Mouse (Mus musculus): ENCODE data around the gene Tpm1. TPM values are rescaled to one million over a fixed set of nuclear protein-coding genes. Genes with fewer than 3 reads are reported as not detected.

The Tpm1 gene
- polyA plus RNA-seq, 1 experiment from 2014 or later, result 577 TPM

- Histone ChIP-seq H3K4me3 (replicated peaks; ENCODE audit: low read depth, low read length) (no peak overlapping the region), H3K27ac (no peak overlapping the region), H3K36me3 (ENCODE audit: insufficient read depth, low read length) (no peaks in the 10 kb centered on the region), H3K9ac (ENCODE audit: low read depth, low read length) (no peak overlapping the region), H3K9me3 (replicated peaks; ENCODE audit: low read length) (no peaks in the 10 kb centered on the region), H3K27me3 (ENCODE audit: insufficient read depth, low read length) (no peaks in the 10 kb centered on the region), H3K4me2 (ENCODE audit: low read length) (no peak overlapping the region), H3K4me1 (replicated peaks; ENCODE audit: insufficient read depth, low read length) (peaks cover 2% of the 10 kb centered on the region; the same call in 1 of the 2 replicates)
- TF ChIP-seq CTCF (IDR thresholded peaks at IDR 0.05; ENCODE audit: low read depth), result peak; percentile 87
- DNase-seq (ENCODE audit: low spot score), result peak; percentile 95
- 3% methylated on average over 6 of the region's 6 CpGs for WGBS
- ATAC-seq (replicated peaks; ENCODE audit: low FRiP score, low read depth), result peak; percentile 66; the same call in 1 of the 2 replicates
Observed at GRCm38 (mm10) chr9:67001050-67001449, 48.2 kb downstream of the Tpm1 start.

- Histone ChIP-seq H3K27ac (no peak overlapping the region), H3K4me3 (replicated peaks; ENCODE audit: low read depth, low read length) (no peak overlapping the region), H3K9ac (ENCODE audit: low read depth, low read length) (no peak overlapping the region), H3K4me2 (ENCODE audit: low read length) (no peak overlapping the region), H3K4me1 (replicated peaks; ENCODE audit: insufficient read depth, low read length) (no peaks in the 10 kb centered on the region), H3K27me3 (ENCODE audit: insufficient read depth, low read length) (no peaks in the 10 kb centered on the region), H3K9me3 (replicated peaks; ENCODE audit: low read length) (no peaks in the 10 kb centered on the region), H3K36me3 (ENCODE audit: insufficient read depth, low read length) (no peaks in the 10 kb centered on the region)
- no peak for DNase-seq (ENCODE audit: low spot score)
- ATAC-seq (replicated peaks; ENCODE audit: low FRiP score, low read depth), result no peak
- 93% methylated on average over 7 of the region's 8 CpGs for WGBS
- no peak for TF ChIP-seq CTCF (IDR thresholded peaks at IDR 0.05; ENCODE audit: low read depth)
Observed at GRCm38 (mm10) chr9:66999698-67000097, 49.5 kb downstream of the Tpm1 start.

GRCm38 (mm10) chr9:66991750-66992410, 57.3 kb downstream of the Tpm1 start:
- WGBS, result 67% methylated on average over 8 of the region's 8 CpGs
- H3K4me1 ChIP-seq (replicated peaks; ENCODE audit: insufficient read depth, low read length), result peaks cover 17% of the 10 kb centered on the region
- no peak for TF ChIP-seq CTCF (IDR thresholded peaks at IDR 0.05; ENCODE audit: low read depth)
- no peaks in the 10 kb centered on the region for H3K27me3 ChIP-seq (ENCODE audit: insufficient read depth, low read length)
- no peaks in the 10 kb centered on the region for H3K36me3 ChIP-seq (ENCODE audit: insufficient read depth, low read length)
- H3K4me3 ChIP-seq (replicated peaks; ENCODE audit: low read depth, low read length), result no peak overlapping the region
- no peaks in the 10 kb centered on the region for H3K9me3 ChIP-seq (replicated peaks; ENCODE audit: low read length)
- ATAC-seq (replicated peaks; ENCODE audit: low FRiP score, low read depth), result no peak
- H3K27ac ChIP-seq, result no peak overlapping the region
- no peak overlapping the region for H3K4me2 ChIP-seq (ENCODE audit: low read length)
- no peak for DNase-seq (ENCODE audit: low spot score)
- no peak overlapping the region for H3K9ac ChIP-seq (ENCODE audit: low read depth, low read length)

- WGBS, result 61% methylated on average over 9 of the region's 9 CpGs
- no peak overlapping the region for H3K9ac ChIP-seq (ENCODE audit: low read depth, low read length)
- no peak for DNase-seq (ENCODE audit: low spot score)
- H3K36me3 ChIP-seq (ENCODE audit: insufficient read depth, low read length), result no peaks in the 10 kb centered on the region
- TF ChIP-seq CTCF (IDR thresholded peaks at IDR 0.05; ENCODE audit: low read depth), result no peak
- no peak for ATAC-seq (replicated peaks; ENCODE audit: low FRiP score, low read depth)
- H3K4me1 ChIP-seq (replicated peaks; ENCODE audit: insufficient read depth, low read length), result peaks cover 17% of the 10 kb centered on the region
- no peak overlapping the region for H3K27ac ChIP-seq
- no peaks in the 10 kb centered on the region for H3K27me3 ChIP-seq (ENCODE audit: insufficient read depth, low read length)
- no peak overlapping the region for H3K4me3 ChIP-seq (replicated peaks; ENCODE audit: low read depth, low read length)
- no peak overlapping the region for H3K4me2 ChIP-seq (ENCODE audit: low read length)
- no peaks in the 10 kb centered on the region for H3K9me3 ChIP-seq (replicated peaks; ENCODE audit: low read length)
Observed at GRCm38 (mm10) chr9:66991021-66991749, 58.0 kb downstream of the Tpm1 start.

GRCm38 (mm10) chr9:66990046-66990445, 59.2 kb downstream of the Tpm1 start:
- no peak overlapping the region for H3K4me2 ChIP-seq (ENCODE audit: low read length)
- H3K27ac ChIP-seq, result peak overlapping the region; percentile 92
- H3K36me3 ChIP-seq (ENCODE audit: insufficient read depth, low read length), result no peaks in the 10 kb centered on the region
- peaks cover 17% of the 10 kb centered on the region for H3K4me1 ChIP-seq (replicated peaks; ENCODE audit: insufficient read depth, low read length)
- no peak for TF ChIP-seq CTCF (IDR thresholded peaks at IDR 0.05; ENCODE audit: low read depth)
- DNase-seq (ENCODE audit: low spot score) (no peak), ATAC-seq (replicated peaks; ENCODE audit: low FRiP score, low read depth) (no peak)
- WGBS, result 76% methylated on average over 5 of the region's 5 CpGs
- H3K9me3 ChIP-seq (replicated peaks; ENCODE audit: low read length), result no peaks in the 10 kb centered on the region
- no peak overlapping the region for H3K4me3 ChIP-seq (replicated peaks; ENCODE audit: low read depth, low read length)
- no peak overlapping the region for H3K9ac ChIP-seq (ENCODE audit: low read depth, low read length)
- H3K27me3 ChIP-seq (ENCODE audit: insufficient read depth, low read length), result no peaks in the 10 kb centered on the region

GRCm38 (mm10) chr9:66989581-66989980, 59.6 kb downstream of the Tpm1 start:
- TF ChIP-seq CTCF (IDR thresholded peaks at IDR 0.05; ENCODE audit: low read depth), result no peak
- Histone ChIP-seq H3K4me1 (replicated peaks; ENCODE audit: insufficient read depth, low read length) (peaks cover 17% of the 10 kb centered on the region), H3K27ac (peak overlapping the region; percentile 92), H3K4me2 (ENCODE audit: low read length) (no peak overlapping the region), H3K4me3 (replicated peaks; ENCODE audit: low read depth, low read length) (no peak overlapping the region), H3K9ac (ENCODE audit: low read depth, low read length) (no peak overlapping the region), H3K36me3 (ENCODE audit: insufficient read depth, low read length) (no peaks in the 10 kb centered on the region), H3K9me3 (replicated peaks; ENCODE audit: low read length) (no peaks in the 10 kb centered on the region), H3K27me3 (ENCODE audit: insufficient read depth, low read length) (no peaks in the 10 kb centered on the region)
- ATAC-seq (replicated peaks; ENCODE audit: low FRiP score, low read depth), result no peak
- WGBS, result 51% methylated on average over 6 of the region's 6 CpGs
- no peak for DNase-seq (ENCODE audit: low spot score)

Measured in kidney, postnatal 0 days (tissue).